Mouse (Mus musculus): ENCODE data around the gene Olfm1. TPM values are rescaled to one million over a fixed set of nuclear protein-coding genes. Genes with fewer than 3 reads are reported as not detected.

Olfm1 gene
- total RNA-seq, 2 experiments from 2014 or later: 6.0 to 14.3 TPM

GRCm38 (mm10) chr2:28235129-28235528, 42.3 kb downstream of the Olfm1 start:
- no peak for DNase-seq (ENCODE audit: low spot score)

- no peak for DNase-seq (ENCODE audit: low spot score)
These were observed 43.7 kb downstream of the Olfm1 start for GRCm38 (mm10) chr2:28236447-28236846.

- DNase-seq (ENCODE audit: low spot score): no peak
These were observed 46.8 kb downstream of the Olfm1 start for GRCm38 (mm10) chr2:28239616-28240015.

DNA sequence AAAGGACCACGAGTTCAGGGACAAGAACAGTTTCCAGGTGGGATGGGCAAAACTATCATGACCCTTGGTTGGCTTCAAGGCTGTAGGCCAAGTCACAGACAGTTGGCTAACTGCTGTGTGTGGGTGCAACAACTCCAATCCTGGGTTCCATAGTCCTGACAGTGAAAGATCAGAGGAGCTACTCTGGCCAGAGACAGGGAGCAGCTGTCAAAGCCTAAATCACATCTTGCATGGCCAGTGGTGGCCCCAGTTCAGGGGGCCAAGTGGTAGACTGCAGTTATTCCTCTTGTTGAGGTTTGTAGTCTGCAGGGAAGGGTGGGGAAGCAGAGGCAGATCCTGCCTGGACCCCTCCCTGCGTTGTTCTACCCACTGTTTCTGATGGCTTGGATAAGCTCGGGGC, 48.1 kb downstream of the Olfm1 start:
- DNase-seq (ENCODE audit: low spot score): no peak

DNA sequence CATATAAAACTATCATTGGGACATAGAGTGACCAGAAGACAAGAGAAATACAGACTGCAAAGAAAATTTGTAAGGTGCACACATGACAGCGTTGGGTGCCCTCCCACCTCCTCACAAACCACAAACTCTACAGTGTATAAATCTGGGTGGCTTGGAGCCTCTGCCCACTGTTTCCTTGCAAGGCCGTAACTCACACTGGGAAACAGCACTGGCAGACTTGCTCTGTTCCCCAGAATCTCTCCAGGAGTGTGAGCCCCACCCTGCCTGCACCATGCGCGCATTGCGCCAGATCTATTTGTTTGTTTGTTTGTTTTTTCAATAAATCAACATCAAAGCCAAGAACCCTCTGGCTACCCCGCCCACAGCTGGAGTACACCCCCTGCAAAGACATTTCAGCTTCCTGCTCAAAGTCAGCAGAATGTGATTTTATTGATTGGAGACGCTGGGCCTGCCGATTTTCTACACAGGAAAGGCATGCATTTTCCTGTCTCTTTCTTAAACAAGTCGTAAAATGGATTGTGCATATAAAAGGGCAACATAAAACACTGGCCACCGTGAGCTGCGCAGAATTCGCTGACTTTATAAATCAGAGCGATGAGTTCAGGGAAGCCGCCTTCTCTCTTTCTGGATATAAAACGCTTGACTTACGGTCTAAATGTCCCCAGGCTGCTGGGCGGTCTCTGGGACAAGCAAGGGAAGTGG, 48.9 kb downstream of the Olfm1 start:
- no peak for DNase-seq (ENCODE audit: low spot score)

GRCm38 (mm10) chr2:28242222-28242543, 49.4 kb downstream of the Olfm1 start:
- DNase-seq (ENCODE audit: low spot score): no peak

- DNase-seq (ENCODE audit: low spot score): peak; percentile 68
These were observed 52.0 kb downstream of the Olfm1 start for GRCm38 (mm10) chr2:28244667-28245395.

DNA sequence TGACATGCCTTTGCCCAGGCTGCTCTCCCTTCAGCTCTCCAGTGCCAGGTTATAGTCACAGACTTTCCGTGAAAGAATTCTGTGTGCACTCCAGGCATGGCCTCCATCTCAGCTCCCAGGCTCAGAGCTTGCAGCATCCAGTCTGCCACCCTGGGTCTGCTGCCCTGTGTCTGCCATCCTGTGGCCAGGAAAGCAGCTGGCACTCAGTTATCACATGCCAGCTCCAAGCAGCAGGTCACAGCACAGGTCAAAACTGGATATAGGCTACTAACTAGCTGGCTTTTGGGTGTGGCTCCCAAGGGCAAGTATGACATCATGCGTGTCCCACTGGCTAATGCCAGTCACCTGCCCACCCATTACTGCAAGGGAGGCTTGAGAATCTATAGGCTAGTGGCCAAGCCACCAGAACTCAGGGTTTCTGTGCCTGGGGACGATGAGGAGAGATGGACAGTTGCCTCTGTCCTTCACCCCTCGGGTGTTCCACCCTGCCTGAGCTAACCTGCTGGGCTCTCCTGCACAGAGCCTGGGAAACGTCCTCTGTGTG, 53.4 kb downstream of the Olfm1 start:
- DNase-seq (ENCODE audit: low spot score): no peak

- DNase-seq (ENCODE audit: low spot score): no peak
These were observed 54.3 kb downstream of the Olfm1 start for GRCm38 (mm10) chr2:28247098-28247497.

- DNase-seq (ENCODE audit: low spot score): no peak
These were observed 59.8 kb downstream of the Olfm1 start for GRCm38 (mm10) chr2:28252554-28252953.

DNA sequence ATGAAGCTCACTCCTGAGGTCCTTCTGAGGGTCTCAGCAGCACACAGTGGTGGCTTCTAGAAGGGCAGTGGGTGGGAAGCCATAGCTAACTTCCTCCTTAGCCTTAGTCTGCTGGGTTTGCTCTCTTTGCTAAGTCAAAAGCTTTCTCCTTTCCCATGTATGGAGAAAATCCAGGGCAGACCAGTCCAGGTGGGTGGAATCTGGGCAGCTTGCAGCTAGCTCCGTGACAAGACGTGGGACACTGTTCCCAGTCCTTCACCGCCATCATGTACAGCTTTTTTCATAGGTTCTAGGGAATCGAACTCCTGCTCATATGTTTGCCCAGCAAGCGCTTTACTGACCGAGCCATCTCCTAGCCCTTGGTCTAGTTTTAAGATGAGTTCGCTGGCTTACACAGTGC, 63.2 kb downstream of the Olfm1 start:
- DNase-seq (ENCODE audit: low spot score): no peak

GRCm38 (mm10) chr2:28261438-28261837, 68.6 kb downstream of the Olfm1 start:
- no peak for DNase-seq (ENCODE audit: low spot score)

GRCm38 (mm10) chr2:28267776-28268275, 75.0 kb downstream of the Olfm1 start:
- no peak for DNase-seq (ENCODE audit: low spot score)

DNA sequence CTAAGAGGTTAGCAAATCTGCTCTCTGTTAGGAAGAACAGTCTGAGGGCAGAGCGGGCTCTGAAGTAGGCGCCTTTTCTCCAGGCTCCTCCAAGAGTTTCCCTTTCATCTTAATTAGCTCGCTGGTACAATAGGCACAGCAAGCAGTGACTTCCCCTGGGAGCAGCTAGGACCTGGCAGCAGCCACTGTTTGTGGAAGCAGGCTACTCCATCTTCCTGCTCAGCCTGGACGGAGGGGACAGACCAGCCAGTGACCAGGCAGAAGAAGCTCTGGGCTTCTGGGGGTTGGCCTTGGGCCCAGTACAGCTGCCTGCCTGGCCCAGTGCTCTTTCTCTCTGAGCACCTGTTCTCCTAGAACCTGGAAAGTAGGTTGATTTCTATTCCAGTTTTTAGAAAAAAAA, 77.8 kb downstream of the Olfm1 start:
- DNase-seq (ENCODE audit: low spot score): no peak

DNA sequence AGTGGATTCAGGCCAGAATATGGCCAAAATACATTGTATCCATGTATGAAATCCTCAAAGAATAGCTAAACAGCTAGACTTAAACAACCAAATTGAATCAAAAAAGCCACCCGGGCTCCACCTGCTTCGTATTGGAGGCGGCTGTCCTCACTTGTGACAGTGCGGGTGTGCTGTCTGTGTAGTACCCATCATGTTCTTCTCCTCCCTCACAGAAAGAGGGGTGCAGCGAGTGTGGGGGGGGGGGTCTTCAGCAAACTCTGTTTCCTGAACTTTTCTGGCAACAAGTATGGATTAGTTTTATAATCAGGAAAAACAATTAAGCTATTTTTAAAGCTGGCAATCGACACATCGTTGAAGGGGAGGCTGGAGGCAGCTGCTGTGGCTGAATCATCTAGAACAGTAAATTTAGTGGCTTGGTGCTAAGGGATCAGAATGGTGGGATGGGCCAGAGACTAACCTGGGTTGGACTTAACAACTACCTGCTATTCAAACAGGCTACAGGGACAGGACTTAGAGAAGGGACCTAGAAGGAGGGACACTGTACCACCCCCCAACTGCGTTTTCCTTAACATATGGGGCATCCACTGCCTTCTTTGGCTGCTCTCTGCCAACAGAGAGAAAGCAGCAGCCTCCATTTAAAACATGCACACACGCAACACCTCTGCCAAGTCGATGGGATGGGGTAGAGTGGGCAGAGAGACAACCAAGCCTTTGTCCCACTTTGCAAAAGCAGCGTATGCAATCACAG, 79.6 kb downstream of the Olfm1 start:
- no peak for DNase-seq (ENCODE audit: low spot score)

GRCm38 (mm10) chr2:28274006-28274405, 81.2 kb downstream of the Olfm1 start:
- no peak for DNase-seq (ENCODE audit: low spot score)

DNA sequence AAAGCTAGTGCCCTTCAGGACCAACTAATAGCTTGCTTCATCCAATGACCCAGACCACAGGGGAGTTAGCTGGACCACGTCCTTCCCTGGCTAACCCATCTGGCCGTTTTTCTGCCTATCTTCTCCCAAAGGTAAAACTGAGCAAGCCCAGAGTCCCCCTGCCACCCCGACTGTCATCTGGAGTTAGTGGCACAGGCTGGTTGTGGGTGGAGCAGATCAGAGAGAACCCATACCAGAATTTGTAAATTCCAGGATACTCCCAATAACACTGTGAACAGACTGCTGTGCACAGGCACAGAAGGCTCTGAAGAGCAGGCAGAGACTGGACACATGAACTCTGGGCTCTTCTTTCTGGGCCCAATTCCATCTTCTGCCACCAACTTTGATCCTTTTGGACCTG, 82.6 kb downstream of the Olfm1 start:
- DNase-seq (ENCODE audit: low spot score): no peak

- peak; percentile 77 for DNase-seq (ENCODE audit: low spot score)
These were observed 85.4 kb downstream of the Olfm1 start for GRCm38 (mm10) chr2:28278150-28278549.

GRCm38 (mm10) chr2:28278853-28279252, 86.1 kb downstream of the Olfm1 start:
- peak; percentile 21 for DNase-seq (ENCODE audit: low spot score)

Measured in gastrocnemius, adult 18-20 months (tissue).